Mouse (Mus musculus) kidney, adult 2 months (tissue): ENCODE data around the gene Msln. TPM values are rescaled to one million over a fixed set of nuclear protein-coding genes. Genes with fewer than 3 reads are reported as not detected.

Experiments
- DNase-seq: peaks from one replicate; pipeline ENCODE4 v3.0.0; 2021
- H3K27ac ChIP-seq: fragments of 200-500 bp; 2 replicates; pipeline ENCODE4 v1.5.1; 2012; ENCODE audit warnings: low read depth, low read length, control low read depth, inconsistent platforms; ENCODE audit not compliant: insufficient read depth
- H3K27me3 ChIP-seq: fragments of 200-500 bp; replicated peaks from 2 replicates; pipeline ENCODE4 v1.6.1; 2012; ENCODE audit warnings: mild to moderate bottlenecking, moderate library complexity, low read length, inconsistent platforms; ENCODE audit not compliant: control insufficient read depth, insufficient read depth
- H3K36me3 ChIP-seq: fragments of 200-500 bp; 2 replicates; pipeline ENCODE4 v1.6.1; 2012; ENCODE audit warnings: mild to moderate bottlenecking, moderate library complexity, low read length, inconsistent platforms; ENCODE audit not compliant: control insufficient read depth, insufficient read depth
- H3K4me1 ChIP-seq: fragments of 200-500 bp; 2 replicates; pipeline ENCODE4 v1.6.1; 2011; ENCODE audit warnings: low read length; ENCODE audit not compliant: control insufficient read depth, insufficient read depth
- H3K4me3 ChIP-seq: fragments of 200-500 bp; 2 replicates; pipeline ENCODE4 v1.5.1; 2011; ENCODE audit warnings: mild to moderate bottlenecking, low read depth, low read length, control low read depth; ENCODE audit not compliant: insufficient read depth
- CTCF ChIP-seq: fragments of 200-500 bp; conservative IDR thresholded peaks from 2 replicates; pipeline ENCODE4 v1.5.1; 2011; ENCODE audit warnings: low read depth, mild to moderate bottlenecking, control low read depth, low read length, moderate library complexity, mixed read lengths; ENCODE audit not compliant: insufficient read depth, insufficient read length
- POLR2A ChIP-seq: fragments of 200-500 bp; IDR thresholded peaks from one replicate; pipeline ENCODE4 v1.6.1; 2011; ENCODE audit warnings: low read depth, low read length, control low read depth
- WGBS: fragments of 180-500 bp; shearing (Covaris S2); methylation state at CpG from one replicate; pipeline ENCODE4 v1.1.7; 2018; 5-methylcytosine and 5-hydroxymethylcytosine counted together
- polyA plus RNA-seq: library from polyadenylated mRNA; depleted of rRNA; stranded (reverse); fragments of >200 nt; gene quantifications from 2 replicates; pipeline ENCODE4 v1.2.3, GENCODE M21; 2012; rRNA removed

Gene Msln
- 3.3 and 3.9 TPM in 2 replicates for polyA plus RNA-seq

DNA sequence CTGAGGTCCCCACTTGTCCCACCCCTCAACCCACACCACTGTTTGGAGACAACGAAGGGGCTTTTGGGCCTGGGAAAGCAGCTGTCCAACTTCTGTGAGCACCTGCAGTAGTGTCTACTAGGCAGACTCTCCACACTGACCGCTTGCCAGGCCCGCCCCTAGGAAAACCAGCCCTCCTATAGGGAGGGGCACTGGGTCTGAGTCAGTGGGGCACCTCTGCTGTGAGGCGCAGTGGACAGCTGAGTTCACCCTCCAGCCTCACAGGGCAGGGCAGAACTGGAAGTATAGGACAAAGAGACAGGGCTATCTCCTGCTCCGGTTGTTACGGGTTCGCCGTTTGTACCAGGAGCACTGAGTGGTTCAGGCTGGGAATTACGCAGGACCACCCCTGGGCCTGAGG, at the start of gene Msln:
Gene Msln (minus strand): TSS at position 138 of the 400 bp plus-strand sequence.
- no peak for TF ChIP-seq CTCF
- no peak for TF ChIP-seq POLR2A
- H3K4me1 ChIP-seq = no peaks in the 10 kb centered on the region
- no peak within 1 kb of the TSS for H3K4me3 ChIP-seq
- no peak for DNase-seq
- H3K27me3 ChIP-seq = no peaks in the 10 kb centered on the region
- no peaks in the 10 kb centered on the region for H3K36me3 ChIP-seq
- 86% methylated on average over 9 of the region's 9 CpGs for WGBS
- H3K27ac ChIP-seq = no peak within 1 kb of the TSS

DNA sequence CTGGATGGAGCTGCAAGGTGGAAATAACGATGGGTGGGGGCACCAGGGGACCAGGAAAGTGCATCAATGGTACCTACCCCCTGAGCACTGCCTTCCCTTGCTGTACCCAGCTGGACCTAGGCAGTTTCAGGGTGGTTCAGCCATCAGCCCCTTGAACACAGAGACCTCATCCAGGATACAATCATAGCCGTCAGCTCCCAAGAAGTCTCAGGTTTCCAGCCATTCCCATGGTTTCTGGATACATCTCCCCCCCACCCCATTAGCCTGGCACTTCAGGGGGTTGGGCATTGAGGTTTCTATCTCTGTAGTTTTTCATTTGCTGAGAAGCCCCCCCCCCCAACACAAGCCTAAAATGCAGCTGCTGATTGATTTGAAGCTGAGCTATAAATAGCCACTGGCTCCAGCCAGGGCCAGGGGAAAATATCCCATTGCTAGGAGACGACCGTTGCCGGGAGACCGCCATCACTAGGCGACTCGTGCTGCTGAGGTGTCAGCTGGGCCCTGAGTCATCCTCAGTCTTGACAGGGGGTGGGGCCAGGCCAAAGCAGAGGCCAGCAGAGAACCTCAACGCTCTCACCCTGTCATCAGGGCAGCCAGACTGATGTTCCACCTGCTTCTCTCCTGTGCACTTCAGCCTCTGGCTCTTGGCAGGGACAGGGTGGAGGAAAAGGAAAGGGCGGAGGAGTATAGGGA, 48.8 kb upstream of the Msln start:
- no peaks in the 10 kb centered on the region for H3K27me3 ChIP-seq
- no peak for DNase-seq
- H3K4me3 ChIP-seq = no peak overlapping the region
- TF ChIP-seq POLR2A (no peak), CTCF (no peak)
- WGBS = 9% methylated on average over 10 of the region's 10 CpGs
- no peak overlapping the region for H3K27ac ChIP-seq
- H3K36me3 ChIP-seq = no peaks in the 10 kb centered on the region
- no peaks in the 10 kb centered on the region for H3K4me1 ChIP-seq

DNA sequence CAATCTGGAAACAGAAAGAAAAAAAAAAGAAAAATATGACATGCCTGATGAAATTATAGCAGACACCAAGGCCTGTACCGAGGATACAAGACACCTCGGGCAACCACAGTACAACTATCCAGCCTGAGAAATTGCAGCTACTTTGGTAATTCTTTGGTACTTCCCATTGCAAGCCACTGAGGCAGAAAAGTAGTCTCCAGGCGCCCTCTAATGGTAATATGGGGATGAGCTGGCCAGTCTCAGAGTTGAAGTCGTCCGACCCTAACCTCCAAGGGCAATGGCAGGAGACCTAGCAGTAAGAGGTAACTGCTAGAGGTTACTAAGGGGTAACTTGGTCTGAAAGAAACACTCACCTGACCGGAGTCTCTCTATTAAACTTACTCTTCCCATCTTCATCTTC, 46.9 kb upstream of the Msln start:
- DNase-seq = peak; percentile 85

DNA sequence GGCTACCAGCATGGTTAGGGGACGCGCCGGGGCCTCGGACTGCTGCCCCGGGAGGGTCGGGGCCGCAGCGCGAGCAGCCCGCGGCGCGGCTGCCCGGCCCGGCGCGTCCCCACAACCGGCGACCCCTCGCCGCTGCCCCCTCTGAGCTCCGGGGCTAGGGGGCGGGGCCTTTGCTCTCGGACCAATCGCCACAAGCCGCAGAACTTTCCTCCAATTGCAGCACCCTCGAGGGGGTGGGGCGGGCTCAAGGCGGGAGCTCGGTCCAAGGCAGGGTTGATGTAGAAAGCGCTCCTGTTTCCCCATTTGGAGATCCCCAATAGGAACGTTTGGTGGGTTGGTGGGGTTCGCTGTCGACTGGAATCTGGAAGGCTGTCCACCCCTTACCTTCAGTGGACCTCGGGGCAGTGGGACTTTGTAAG, 42.8 kb upstream of the Msln start, which contains the start of gene Metrn:
Gene Metrn (minus strand): TSS at position 186 of the 419 bp plus-strand sequence.
- Histone ChIP-seq H3K4me1 (peaks cover 9% of the 10 kb centered on the region; the same call in 1 of the 2 replicates), H3K27ac (peak within 1 kb of the TSS; percentile 46), H3K27me3 (no peaks in the 10 kb centered on the region), H3K4me3 (peak within 1 kb of the TSS; percentile 79), H3K36me3 (no peaks in the 10 kb centered on the region)
- TF ChIP-seq POLR2A = no peak
- TF ChIP-seq CTCF = no peak
- under 1% methylated on average over 35 of the region's 35 CpGs for WGBS
- peak; percentile 93 for DNase-seq

More for the DNA sequence above, 46.9 kb upstream of the Msln start:
- Histone ChIP-seq H3K36me3 (no peaks in the 10 kb centered on the region), H3K4me1 (peaks cover 5% of the 10 kb centered on the region; the same call in 1 of the 2 replicates), H3K27ac (no peak overlapping the region), H3K4me3 (no peak overlapping the region), H3K27me3 (no peaks in the 10 kb centered on the region)
- TF ChIP-seq CTCF (peak; percentile 93), POLR2A (no peak)
- 6% methylated on average over 6 of the region's 6 CpGs for WGBS

DNA sequence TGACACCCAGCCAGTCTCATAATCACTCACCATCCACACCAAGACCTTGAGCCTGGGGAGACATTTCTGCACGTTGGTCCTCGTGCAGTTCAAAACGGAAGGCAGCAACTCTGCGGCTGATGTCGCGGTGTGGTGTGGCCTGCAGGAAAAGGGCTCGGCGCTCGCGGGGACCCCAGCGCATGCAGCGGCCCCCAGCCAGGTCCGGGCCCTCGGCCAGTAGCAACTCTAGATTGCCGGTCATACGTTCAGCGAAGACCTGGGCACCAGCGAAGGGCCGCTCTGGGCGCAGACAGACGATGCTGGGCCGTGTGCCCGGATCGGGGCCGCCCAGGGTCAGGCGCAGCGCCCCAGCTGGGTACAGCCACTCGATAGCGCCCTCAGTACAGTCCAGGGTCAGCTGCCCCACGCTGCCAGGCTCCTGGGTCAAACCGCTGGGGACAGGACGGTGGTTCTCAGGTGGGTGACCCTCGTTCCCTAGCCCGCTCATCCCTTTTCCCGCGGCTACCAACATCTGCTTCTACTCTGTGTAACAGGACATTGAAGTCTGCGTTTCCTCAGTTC, 42.1 kb upstream of the Msln start:
- Histone ChIP-seq H3K27ac (peak overlapping the region; percentile 46), H3K36me3 (no peaks in the 10 kb centered on the region), H3K4me3 (peak overlapping the region; percentile 79), H3K4me1 (peaks cover 9% of the 10 kb centered on the region; the same call in 1 of the 2 replicates), H3K27me3 (no peaks in the 10 kb centered on the region)
- 5% methylated on average over 37 of the region's 37 CpGs for WGBS
- peak; percentile 61 for DNase-seq
- no peak for TF ChIP-seq CTCF
- no peak for TF ChIP-seq POLR2A

DNA sequence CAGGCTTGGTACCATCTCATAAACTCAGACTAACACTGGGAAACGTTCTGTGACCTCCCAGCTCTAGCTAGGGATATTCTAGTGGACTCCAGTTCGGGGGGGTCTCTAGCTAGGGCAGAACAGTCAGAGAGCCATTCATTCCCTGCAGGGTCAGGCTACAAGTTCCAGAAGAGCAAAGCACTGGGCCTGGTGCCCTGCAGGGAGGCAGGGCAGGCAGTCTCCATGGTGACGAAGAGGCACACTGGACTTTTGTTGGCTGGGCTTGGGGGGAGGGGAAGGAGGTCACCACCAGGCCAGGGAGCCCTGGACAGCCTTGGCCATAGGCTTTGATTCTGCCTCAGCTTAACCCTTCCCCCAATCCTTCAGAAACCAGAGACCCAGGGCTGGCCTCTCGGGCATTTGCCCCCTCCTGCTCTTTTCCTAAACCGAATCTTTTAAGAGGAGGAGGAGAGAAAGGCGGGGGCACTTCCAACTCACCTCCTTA, 41.5 kb upstream of the Msln start, which contains the start of gene AC134908.4:
Gene AC134908.4 (minus strand): TSS at position 51 of the 484 bp plus-strand sequence.
- no peaks in the 10 kb centered on the region for H3K36me3 ChIP-seq
- peak within 1 kb of the TSS; percentile 46 for H3K27ac ChIP-seq
- 34% methylated on average over 6 of the region's 6 CpGs for WGBS
- H3K4me3 ChIP-seq = peak within 1 kb of the TSS; percentile 79
- peaks cover 9% of the 10 kb centered on the region; the same call in 1 of the 2 replicates for H3K4me1 ChIP-seq
- DNase-seq = peak; percentile 83
- TF ChIP-seq CTCF (no peak), POLR2A (no peak)
- no peaks in the 10 kb centered on the region for H3K27me3 ChIP-seq

DNA sequence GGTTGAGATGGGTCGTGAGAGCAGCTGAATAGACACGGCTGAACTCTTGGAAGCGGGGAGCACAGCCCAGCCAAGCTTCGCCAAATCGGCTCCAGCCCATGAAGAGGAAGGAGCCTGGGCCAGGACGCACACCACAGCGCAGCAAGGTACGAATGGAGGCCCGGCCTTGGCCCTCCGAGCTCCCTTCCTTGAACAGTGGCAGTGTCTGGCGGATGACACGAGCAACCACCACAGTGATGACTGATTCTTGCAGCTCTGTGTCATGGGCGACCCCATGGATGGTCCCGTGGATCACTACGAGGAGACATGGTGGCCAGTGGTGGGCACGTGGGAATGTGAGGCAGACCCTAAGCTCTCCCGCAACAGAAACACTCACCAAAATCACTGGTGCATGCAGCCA, 40.8 kb upstream of the Msln start:
- 85% methylated on average over 17 of the region's 17 CpGs for WGBS
- H3K4me1 ChIP-seq = peaks cover 9% of the 10 kb centered on the region; the same call in 1 of the 2 replicates
- no peak overlapping the region for H3K27ac ChIP-seq

More for the DNA sequence above, 40.8 kb upstream of the Msln start:
- TF ChIP-seq CTCF (no peak), POLR2A (no peak)
- Histone ChIP-seq H3K4me3 (no peak overlapping the region), H3K36me3 (no peaks in the 10 kb centered on the region), H3K27me3 (no peaks in the 10 kb centered on the region)
- no peak for DNase-seq
